Mouse (Mus musculus) colon, adult 2 months (tissue): Measurements from ENCODE around the gene Exoc3l2. TPM values are rescaled to one million over a fixed set of nuclear protein-coding genes. Genes with fewer than 3 reads are reported as not detected.

Source experiments
- polyA plus RNA-seq: library from polyadenylated mRNA; depleted of rRNA; stranded (reverse); fragments of >200 nt; gene quantifications from 2 replicates; pipeline ENCODE4 v1.2.3, GENCODE M21; 2012; rRNA removed

Exoc3l2 gene
- polyA plus RNA-seq: 7.9 and 11.1 TPM in 2 replicates

DNA sequence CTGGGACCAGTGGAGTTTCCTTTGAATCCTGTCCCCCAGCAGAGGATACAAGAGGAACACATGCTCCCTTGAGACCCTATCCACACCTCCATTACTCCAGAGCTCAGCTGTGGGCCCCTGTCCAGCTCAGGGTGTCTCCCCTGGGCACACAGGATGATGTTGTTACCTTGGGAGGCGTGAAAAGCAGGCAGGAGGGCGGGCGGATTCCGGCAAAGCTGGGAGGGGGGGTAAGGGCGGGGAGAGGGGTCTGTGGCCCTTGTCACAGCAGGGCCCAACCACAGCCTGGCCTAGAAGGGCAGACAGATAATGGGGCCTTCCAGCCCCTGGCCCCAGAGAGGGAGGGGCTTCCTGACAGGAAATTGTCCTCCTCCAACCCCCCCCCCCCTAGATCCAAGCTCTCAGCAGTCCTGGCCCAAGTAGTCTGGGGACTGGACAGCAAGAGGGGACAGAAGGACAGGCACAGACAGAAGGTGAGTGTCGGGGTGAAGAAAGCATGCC, at the start of gene Exoc3l2:
TSS of gene Exoc3l2 (plus strand) at position 448 of the 498 bp plus-strand sequence.

DNA sequence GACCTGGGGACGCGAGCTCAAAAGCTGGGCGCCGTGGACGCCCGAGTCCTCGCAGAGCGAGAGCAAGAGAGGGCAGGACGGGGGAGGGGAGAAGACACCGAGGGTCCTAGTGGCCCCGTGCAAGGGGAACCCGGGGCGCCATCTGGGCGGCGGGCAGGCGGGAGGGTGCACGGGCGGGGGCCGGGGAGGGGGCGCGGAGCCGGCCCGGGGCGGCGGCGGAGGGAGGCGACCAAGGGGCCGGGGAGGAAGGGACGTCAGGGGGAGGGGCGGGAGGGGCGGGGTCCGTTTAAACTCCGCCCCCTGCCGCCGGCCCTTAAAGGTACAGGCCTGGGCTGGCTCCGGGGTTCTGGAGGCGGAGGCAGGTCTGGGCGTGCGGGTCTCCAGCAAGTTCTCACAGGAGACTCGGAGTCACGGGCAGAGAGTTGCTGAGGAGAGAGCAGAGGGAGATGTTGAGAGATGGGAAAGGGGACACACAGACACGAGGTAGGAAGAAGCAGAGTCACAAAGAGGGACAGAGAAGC, 4.5 kb upstream of the Exoc3l2 start, which contains the start of gene Mark4:
TSS of gene Mark4 (minus strand) at position 231 of the 521 bp plus-strand sequence.

DNA sequence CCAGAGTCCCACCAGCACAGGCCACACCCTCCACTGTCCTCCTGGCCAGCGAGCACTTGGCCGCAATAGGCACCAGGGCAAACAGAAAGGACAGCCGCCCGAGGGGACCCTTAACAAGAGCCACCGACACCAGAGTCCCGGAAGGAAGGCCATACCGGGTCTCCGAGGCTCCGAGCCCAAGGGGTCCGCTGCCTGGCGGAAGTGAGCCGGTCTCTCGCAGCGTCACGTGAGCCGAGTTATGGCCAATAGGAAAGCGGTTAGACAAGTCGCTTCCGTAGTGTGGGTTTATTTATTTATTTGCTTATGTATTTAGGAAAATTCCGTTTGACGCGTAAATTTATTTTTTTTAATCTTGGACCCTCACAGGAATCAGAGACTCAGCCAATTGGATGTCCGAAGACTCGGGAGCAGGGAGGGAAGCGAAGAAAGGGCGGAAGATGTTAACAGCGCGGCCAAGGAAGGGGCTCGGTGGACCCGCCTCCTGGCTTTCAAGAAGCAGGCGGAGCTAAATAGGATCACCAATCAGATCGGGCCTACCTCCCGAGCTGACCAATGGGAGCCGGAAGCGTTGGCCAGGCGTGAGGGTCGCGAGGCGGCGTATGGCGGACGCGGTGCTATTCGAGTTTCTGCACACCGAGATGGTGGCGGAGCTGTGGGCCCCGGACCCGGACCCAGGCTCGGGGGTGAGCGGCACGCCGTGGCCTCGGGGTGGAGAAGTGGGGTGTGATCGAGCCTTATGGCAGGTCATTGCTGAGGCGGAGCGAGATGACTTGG, 45.2 kb downstream of the Exoc3l2 start, which contains the start of the genes Bloc1s3 and Trappc6a:
TSS of gene Bloc1s3 (minus strand) at position 218 of the 774 bp plus-strand sequence.
TSS of gene Trappc6a (plus strand) at position 246 of the 774 bp plus-strand sequence.

DNA sequence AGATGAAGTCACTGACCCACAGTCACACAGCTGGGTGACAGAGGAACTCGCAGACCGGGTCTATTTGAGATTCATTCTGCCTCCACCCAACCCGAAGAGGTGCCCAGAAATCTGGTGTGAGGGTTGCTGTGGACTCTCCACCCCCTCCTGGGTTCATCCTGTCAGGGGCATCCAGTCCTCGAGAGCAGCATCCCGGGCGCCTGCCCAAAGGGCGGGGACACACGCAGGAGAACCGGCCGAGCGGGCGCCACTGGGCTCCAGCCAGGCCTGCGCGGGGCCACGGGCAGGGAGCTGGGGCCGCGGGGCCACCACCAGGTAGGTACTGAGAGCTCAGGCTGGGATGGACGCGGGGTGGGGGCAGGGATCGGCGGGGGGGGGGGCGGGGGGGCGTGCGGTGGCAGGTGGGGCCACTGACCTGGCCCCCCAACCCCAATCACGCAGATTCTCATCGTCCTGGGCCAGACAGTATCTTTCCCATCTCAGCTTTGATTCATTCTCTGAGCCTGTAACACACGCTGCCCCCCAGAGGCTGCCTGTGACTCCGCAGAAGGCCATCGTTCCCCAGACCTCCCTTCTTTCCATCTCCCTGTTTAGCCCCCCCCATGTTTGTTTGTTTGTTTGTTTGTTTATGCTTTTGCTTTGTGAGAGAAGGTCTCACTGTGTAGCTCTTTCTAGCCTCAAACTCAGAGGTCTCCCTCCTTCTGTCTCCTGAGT, 54.7 kb downstream of the Exoc3l2 start, which contains the start of gene Nkpd1:
TSS of gene Nkpd1 (plus strand) at position 187 of the 714 bp plus-strand sequence.

Other genes with a start within 250 kb of the Exoc3l2 start
- gene Opa3, start 235.0 kb upstream of the Exoc3l2 start, polyA plus RNA-seq: 40.5 and 52.5 TPM in 2 replicates
- 569 and 685 TPM in 2 replicates for gene Vasp, start 191.5 kb upstream of the Exoc3l2 start, polyA plus RNA-seq
- 0.10 and 0.21 TPM in 2 replicates for gene Ppm1n, start 183.3 kb upstream of the Exoc3l2 start, polyA plus RNA-seq
- gene Rtn2, start 180.7 kb upstream of the Exoc3l2 start, polyA plus RNA-seq: 28.0 and 34.1 TPM in 2 replicates
- gene Fosb, start 153.3 kb upstream of the Exoc3l2 start, polyA plus RNA-seq: 3.1 and 6.7 TPM in 2 replicates
- gene Ercc1, start 118.6 kb upstream of the Exoc3l2 start, polyA plus RNA-seq: 26.1 and 33.2 TPM in 2 replicates
- 4.0 and 7.0 TPM in 2 replicates for gene Cd3eap, start 103.8 kb upstream of the Exoc3l2 start, polyA plus RNA-seq
- gene Ppp1r13l, start 103.6 kb upstream of the Exoc3l2 start, polyA plus RNA-seq: 14.6 and 20.3 TPM in 2 replicates
- 47.1 and 56.1 TPM in 2 replicates for gene Ercc2, start 81.3 kb upstream of the Exoc3l2 start, polyA plus RNA-seq
- 5.5 and 6.0 TPM in 2 replicates for gene Klc3, start 59.2 kb upstream of the Exoc3l2 start, polyA plus RNA-seq
- 78.9 and 126 TPM in 2 replicates for gene Ckm, start 58.6 kb upstream of the Exoc3l2 start, polyA plus RNA-seq
- 22.3 and 24.9 TPM in 2 replicates for gene Mark4, start 4.5 kb upstream of the Exoc3l2 start, polyA plus RNA-seq
- gene Bloc1s3, start 45.0 kb downstream of the Exoc3l2 start, polyA plus RNA-seq: 19.5 and 30.0 TPM in 2 replicates
- gene Trappc6a, start 45.1 kb downstream of the Exoc3l2 start, polyA plus RNA-seq: 218 and 235 TPM in 2 replicates
- 2.2 and 2.3 TPM in 2 replicates for gene Nkpd1, start 54.5 kb downstream of the Exoc3l2 start, polyA plus RNA-seq
- 191 and 212 TPM in 2 replicates for gene Ppp1r37, start 99.7 kb downstream of the Exoc3l2 start, polyA plus RNA-seq
- 2.8 and 2.9 TPM in 2 replicates for gene Zfp296, start 114.0 kb downstream of the Exoc3l2 start, polyA plus RNA-seq
- gene Gemin7, start 114.3 kb downstream of the Exoc3l2 start, polyA plus RNA-seq: 109 and 138 TPM in 2 replicates
- 149 and 153 TPM in 2 replicates for gene Clasrp, start 141.2 kb downstream of the Exoc3l2 start, polyA plus RNA-seq
- gene Relb, start 166.1 kb downstream of the Exoc3l2 start, polyA plus RNA-seq: 78.7 and 93.0 TPM in 2 replicates
- 143 and 159 TPM in 2 replicates for gene Clptm1, start 201.7 kb downstream of the Exoc3l2 start, polyA plus RNA-seq
- 35.5 and 39.0 TPM in 2 replicates for gene Apoc2, start 214.6 kb downstream of the Exoc3l2 start, polyA plus RNA-seq
- not detected in 2 replicates for gene Gm44805, start 218.1 kb downstream of the Exoc3l2 start, polyA plus RNA-seq
- 0.49 and 1.3 TPM in 2 replicates for gene Apoc4, start 218.1 kb downstream of the Exoc3l2 start, polyA plus RNA-seq
- gene Apoc1, start 229.3 kb downstream of the Exoc3l2 start, polyA plus RNA-seq: 0.65 and 1.6 TPM in 2 replicates
- gene Apoe, start 235.9 kb downstream of the Exoc3l2 start, polyA plus RNA-seq: 734 and 810 TPM in 2 replicates